Mouse (Mus musculus): ENCODE measurements around the gene Epn1.

The Epn1 gene

DNA sequence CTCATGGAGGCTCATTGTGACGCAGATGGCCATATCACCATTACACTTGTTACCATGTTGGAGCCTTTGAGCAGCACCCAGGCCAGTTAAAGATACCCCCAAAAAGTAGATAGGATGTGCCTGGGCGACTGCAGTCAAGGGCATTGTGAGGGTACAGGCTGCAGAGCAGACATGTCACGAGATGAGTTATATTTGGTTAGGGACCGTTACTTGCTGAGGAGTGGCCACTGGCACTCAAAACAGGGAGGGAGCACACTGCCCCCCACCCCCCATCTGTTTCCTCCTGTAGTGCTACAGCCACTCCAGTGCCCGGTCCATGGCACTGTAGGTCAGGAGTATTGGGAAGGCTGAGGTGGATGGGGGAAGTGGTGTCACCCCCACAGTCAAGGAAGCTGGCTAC lies 18.7 kb downstream of the Epn1 start:
- DNase-seq, result no peak

DNA sequence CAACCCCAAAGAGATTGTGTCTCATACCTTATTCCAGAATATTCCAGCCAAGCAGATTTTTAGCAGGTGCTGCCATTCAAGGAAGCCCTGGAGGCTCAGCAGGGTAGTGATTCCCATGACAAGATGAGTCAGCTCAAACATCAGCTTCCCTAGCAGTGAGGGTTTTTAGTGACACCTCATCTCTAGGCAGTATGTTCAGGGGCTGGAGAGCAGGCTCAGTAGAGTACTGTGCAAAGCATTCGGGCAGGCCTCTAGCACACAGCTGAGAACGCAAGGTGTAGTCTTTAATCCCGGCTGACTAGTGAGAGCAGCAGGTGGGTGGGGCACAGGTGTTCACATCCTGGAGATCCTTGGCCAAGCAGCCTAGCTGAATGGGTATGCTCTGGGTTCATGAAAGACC lies 19.8 kb downstream of the Epn1 start:
- no peak for DNase-seq

DNA sequence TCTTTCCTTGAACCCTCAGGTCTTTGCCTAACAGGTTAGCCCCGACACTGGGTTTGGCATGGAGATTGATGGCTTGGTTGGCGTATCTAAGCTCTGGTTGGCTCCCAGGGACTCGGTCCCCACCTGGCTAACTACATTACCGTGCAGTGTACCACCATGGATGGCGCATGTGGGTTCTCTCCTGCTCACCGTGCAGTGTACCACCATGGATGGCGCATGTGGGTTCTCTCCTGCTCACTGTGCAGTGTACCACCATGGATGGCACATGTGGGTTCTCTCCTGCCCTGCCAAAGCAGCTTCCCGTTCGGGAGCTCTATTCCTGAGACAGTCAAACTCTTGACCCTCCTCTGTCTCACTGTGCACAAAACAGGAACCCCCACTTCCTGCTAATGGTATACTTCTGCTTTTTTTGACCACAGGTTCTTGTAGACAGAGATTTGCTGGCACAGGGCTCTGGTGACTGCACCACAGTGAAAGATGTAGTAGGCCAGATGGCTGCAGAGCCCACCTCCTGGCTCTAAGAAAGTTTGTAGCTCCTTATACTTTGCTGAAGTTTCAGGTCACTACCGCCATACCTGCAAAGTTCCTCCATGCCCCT lies 21.1 kb downstream of the Epn1 start:
- no peak for DNase-seq

DNA sequence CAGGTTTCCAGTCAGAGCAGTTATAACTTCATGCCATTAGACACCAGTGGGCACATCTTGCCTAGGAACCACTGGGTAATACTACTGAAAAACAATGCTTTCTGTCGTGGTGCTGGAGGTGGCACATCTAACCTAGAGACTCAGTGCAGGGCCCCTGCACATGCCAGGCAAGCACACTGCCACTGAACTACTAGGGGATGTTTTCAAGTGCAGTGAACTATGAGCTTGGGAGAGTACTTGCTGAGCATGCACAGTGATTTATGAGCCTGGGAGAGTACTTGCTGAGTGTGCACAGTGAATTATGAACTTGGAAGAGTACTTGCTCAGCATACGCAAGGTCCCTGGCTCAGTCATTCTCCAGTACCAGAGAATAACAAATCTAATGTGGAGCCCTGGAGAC lies 22.5 kb downstream of the Epn1 start:
- DNase-seq, result no peak

DNA sequence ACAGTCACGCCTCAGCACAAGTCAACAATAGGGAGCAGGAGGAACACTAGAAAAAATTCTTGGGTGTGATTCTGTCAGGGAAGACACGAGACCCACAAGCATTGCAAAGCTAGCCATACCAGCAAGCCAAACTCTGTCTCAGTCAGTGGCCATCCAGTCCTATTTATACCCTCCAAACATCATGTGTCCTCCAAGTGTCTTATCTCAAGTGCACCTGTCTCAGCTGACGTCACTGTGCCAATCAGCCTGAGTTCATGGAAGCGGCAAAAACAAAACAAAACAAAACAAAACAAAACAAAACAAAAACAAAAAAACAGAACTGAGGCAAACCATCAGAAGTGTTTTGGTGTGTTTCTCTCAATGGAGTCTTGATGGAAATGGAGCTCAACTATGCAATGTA lies 28.2 kb downstream of the Epn1 start:
- no peak for DNase-seq

DNA sequence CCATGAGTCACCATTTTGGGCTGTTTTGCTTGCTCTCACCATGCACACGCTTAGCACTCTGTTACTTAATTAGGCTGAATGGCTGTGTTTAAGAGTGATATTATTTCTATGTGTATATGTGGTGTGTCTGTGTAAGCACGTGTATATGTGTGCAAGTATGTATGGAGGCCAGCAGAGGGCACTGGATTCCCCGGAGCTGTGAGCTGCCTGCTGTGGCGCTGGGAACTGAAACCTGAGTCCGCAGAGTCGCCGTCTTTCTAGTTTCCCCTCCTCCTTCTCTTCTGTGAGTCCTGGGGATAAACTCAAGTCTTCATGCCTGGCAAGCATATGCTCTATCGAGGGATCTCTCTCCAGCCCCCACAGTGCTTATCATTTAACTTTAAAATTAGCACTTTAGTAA lies 29.3 kb downstream of the Epn1 start:
- no peak for DNase-seq

DNA sequence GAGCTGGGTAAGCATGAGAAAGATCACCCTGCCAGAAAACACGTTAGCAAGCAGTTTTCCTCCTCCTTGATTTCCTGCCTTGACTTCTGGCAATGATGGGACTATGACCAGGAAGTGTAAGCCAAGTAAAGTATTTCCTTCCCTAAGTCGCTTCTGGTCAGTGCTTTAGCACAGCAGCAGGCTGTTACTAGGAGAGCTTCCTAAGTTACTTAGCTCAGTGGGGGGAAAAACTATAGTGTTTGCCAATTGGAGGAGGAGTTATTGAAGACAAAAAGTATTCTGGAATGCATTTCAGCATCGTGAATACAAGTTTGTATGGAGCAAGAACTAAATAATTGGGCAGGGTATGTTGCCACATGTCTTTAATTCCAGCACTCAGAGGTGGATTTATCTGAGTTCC lies 32.7 kb downstream of the Epn1 start:
- DNase-seq, result no peak

DNA sequence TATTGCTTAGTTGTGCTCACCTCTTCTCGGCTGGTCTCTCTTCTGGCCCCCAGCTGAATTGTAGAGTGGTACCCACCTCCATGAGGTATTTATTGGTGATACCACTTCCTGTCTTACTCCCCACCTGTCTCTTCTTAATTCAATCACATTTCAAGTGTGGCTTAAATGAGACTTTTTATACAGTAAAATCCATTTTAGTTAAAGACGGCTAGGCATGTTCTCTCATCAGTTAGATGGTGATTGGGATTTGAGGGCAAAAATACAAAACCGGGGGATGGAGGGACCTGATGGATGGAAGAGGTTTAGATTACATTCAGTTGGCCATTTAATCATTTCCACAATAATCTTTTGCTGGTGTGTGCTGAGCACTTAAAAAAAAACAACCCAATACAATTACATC lies 36.8 kb downstream of the Epn1 start, which contains the start of gene Rfpl4:
Rfpl4 (minus strand) TSS at position 101 of the 400 bp plus-strand sequence.
- no peak for DNase-seq

DNA sequence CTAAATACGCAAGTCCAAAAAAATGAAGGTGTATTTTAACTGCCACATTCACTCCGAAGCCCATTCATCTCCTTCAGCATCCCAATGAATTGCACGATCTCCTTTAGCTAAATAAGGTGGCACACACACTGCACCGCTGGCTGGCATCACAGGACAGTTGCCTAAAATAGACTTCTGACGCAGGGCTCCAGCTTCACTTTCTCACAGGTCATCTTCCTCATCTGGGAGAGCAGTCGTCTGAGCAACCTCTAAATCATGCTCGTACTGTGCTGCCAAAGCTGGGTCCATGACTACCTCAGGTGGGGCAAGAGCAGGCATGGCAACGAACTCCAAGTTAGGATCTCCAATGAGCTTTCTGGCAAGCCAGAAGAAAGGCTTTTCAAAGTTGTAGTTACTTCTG lies 45.0 kb downstream of the Epn1 start:
- no peak for DNase-seq

DNA sequence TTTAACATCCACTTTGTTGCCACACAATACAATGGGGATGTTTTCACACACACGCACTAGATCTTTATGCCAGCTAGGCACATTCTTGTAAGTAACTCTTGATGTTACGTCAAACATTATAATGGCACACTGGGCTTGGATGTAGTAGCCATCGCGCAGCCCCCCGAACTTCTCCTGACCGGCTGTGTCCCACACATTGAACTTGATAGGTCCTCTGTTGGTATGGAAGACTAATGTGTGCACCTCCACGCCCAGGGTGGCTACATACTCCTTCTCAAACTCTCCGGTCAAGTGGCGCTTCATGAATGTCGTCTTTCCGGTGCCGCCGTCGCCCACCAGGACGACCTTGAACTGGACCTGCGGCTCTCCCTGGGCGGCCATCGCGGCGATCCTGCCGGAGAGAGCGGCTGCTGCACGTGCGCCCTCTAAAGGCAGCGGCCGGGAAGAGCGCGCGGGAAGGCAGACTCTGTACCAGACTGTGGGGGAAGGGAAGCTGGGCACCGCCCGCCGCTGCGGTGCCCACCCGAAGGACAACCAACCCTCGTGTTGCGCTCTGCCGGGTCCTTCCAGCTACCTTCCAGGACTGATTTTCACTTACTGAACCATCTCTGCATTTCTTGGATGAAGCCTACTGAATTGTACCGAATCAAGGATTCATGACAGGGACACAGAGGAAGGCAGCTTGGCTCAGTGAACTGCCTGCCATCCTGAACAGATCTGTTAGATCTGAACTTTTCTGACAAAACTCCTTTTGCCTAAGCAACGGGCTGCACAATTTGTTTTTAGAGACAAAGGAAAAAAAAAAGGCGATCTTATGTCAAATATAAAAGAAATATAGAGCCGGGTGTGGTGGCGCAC lies 45.7 kb downstream of the Epn1 start, which contains the start of gene Rasl2-9:
Rasl2-9 (minus strand) TSS at position 402 of the 858 bp plus-strand sequence.
- DNase-seq, result peak; percentile 82 to 90
